ENCODE assay signal across 23 mouse cellular contexts in the genomic region with DNA sequence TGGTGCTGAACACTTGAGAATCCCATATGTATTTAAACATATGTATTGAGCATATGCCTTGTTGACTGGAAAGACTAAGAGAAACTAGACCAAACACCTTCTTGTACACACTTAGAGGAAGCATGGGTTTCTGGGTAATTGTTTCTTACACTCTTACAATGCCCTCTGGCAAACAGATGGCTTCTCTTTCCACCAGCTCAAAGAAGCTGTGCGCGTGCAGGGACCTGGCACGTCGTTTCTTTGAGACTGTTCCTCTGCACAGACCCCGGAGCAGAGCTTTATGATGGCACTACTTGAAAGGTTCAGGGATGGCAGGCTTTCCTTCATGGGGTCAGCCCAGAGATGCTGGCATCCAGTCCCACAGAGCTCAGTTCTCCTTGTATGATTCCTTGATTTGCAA. TPM values are rescaled to one million over a fixed set of nuclear protein-coding genes. Genes with fewer than 3 reads are reported as not detected.
DNase-seq lines count a peak whose midpoint lies in the region; ATAC-seq and TF ChIP-seq lines count a peak whose summit lies in the region.
"Had no signal": no experiment of that assay in that cellular context is flagged by ENCODE, and none has a peak within 500 bp of the region (broad histone marks: within the 10 kb centered on the region; RNA-seq: fewer than 3 reads in every experiment).

No protein-coding gene starts in this region.

- H3K4me1 ChIP-seq in cerebellum, adult 2 months (ENCODE audit: control insufficient read depth, insufficient read depth, low read length), result peaks cover 17% of the 10 kb centered on the region
- H3K4me1 ChIP-seq in forebrain, embryonic 16.5 days (replicated peaks; ENCODE audit: control insufficient read depth, insufficient read depth, low read length), result peaks cover 7% of the 10 kb centered on the region
- 0 out of 2 replicates have a peak, but pooled peaks cover 3% of the 10 kb centered on the region for H3K4me1 ChIP-seq in intestine, embryonic 15.5 days (replicated peaks)
- H3K4me1 ChIP-seq: liver, embryonic 12.5 days; neural tube, embryonic 15.5 days had no signal

- no peak overlapping the region for H3K9ac ChIP-seq in forebrain, embryonic 16.5 days (replicated peaks; ENCODE audit: low read depth, low read length)
- no peak overlapping the region for H3K9ac ChIP-seq in intestine, embryonic 15.5 days
- H3K9ac ChIP-seq: liver, embryonic 12.5 days; lung, embryonic 15.5 days; neural tube, embryonic 15.5 days had no signal

- no peak for ATAC-seq in cerebellum, adult (ENCODE audit: insufficient number of reproducible peaks, low FRiP score, low TSS enrichment)
- ATAC-seq in forebrain, embryonic 16.5 days, result 0 out of 2 replicates have a peak, but pooled peaks have one; percentile 36
- ATAC-seq in intestine, embryonic 15.5 days, result no peak
- ATAC-seq: liver, embryonic 12.5 days had no signal

- peak overlapping the region; percentile 40 for H3K27ac ChIP-seq in cerebellum, adult 2 months (ENCODE audit: insufficient read depth, low read length)
- peak overlapping the region; percentile 43; the same call in 1 of the 2 replicates for H3K27ac ChIP-seq in layer of hippocampus, adult 2 months
- no peak overlapping the region for H3K27ac ChIP-seq in forebrain, embryonic 16.5 days (ENCODE audit: low read length)
- no peak overlapping the region for H3K27ac ChIP-seq in intestine, embryonic 15.5 days
- H3K27ac ChIP-seq: heart, embryonic 10.5 days; liver, embryonic 12.5 days; lung, embryonic 15.5 days; macrophage; neural tube, embryonic 15.5 days had no signal

- no peak overlapping the region for H3K4me2 ChIP-seq in forebrain, embryonic 16.5 days (ENCODE audit: low read length)
- H3K4me2 ChIP-seq in intestine, embryonic 15.5 days (replicated peaks), result no peak overlapping the region
- H3K4me2 ChIP-seq: liver, embryonic 12.5 days; lung, embryonic 15.5 days; neural tube, embryonic 15.5 days had no signal

- 11% methylated on average over 5 of the region's 5 CpGs for WGBS in cerebellum, adult 2 months
- WGBS in forebrain, embryonic 16.5 days, result 40% methylated on average over 5 of the region's 5 CpGs
- 86% methylated on average over 5 of the region's 5 CpGs for WGBS in intestine, embryonic 15.5 days

- no peaks in the 10 kb centered on the region for H3K36me3 ChIP-seq in forebrain, embryonic 16.5 days (ENCODE audit: control insufficient read depth, insufficient read depth)
- H3K36me3 ChIP-seq in intestine, embryonic 15.5 days, result no peaks in the 10 kb centered on the region
- H3K36me3 ChIP-seq: heart, embryonic 10.5 days; lung, embryonic 15.5 days; neural tube, embryonic 15.5 days had no signal

- TF ChIP-seq POLR2A in cerebellum, adult 2 months (IDR thresholded peaks at IDR 0.05; ENCODE audit: borderline replicate concordance, insufficient read depth, low read length), result no peak

- no peaks in the 10 kb centered on the region for H3K27me3 ChIP-seq in cerebellum, adult 2 months (ENCODE audit: control insufficient read depth, insufficient read depth, low read length)
- no peaks in the 10 kb centered on the region for H3K27me3 ChIP-seq in forebrain, embryonic 16.5 days (replicated peaks; ENCODE audit: control insufficient read depth, insufficient read depth, low read length)
- H3K27me3 ChIP-seq in intestine, embryonic 15.5 days (replicated peaks), result no peaks in the 10 kb centered on the region
- H3K27me3 ChIP-seq: liver, embryonic 12.5 days; lung, embryonic 15.5 days; neural tube, embryonic 15.5 days had no signal

- peak in 1 of 2 experiments; percentile 26 for DNase-seq in cerebellum, adult 2 months
- DNase-seq in layer of hippocampus, adult 2 months (ENCODE audit: low spot score in 2 of 2), result no peak
- DNase-seq in layer of hippocampus, adult 8-10 months (ENCODE audit: low spot score in 2 of 2), result no peak
- peak; percentile 15 for DNase-seq in retina, embryonic 14.5 days (ENCODE audit: low spot score)
- no peak for DNase-seq in kidney, postnatal 10 days
- DNase-seq: adrenal gland, adult 2 months; cerebellum, adult 8-10 months; gastrocnemius, postnatal 36 days; heart, postnatal 10 days; layer of hippocampus, postnatal 36 days; right cerebral cortex, postnatal 4 days; thymus, postnatal 25 days had no signal

- no peak overlapping the region for H3K4me3 ChIP-seq in cerebellum, adult 2 months (replicated peaks; ENCODE audit: insufficient read depth, low read depth, low read length)
- H3K4me3 ChIP-seq in layer of hippocampus, adult 2 months, result no peak overlapping the region
- H3K4me3 ChIP-seq in forebrain, embryonic 16.5 days (replicated peaks; ENCODE audit: low read length), result no peak overlapping the region
- H3K4me3 ChIP-seq in intestine, embryonic 15.5 days (replicated peaks), result no peak overlapping the region
- H3K4me3 ChIP-seq: heart, embryonic 10.5 days; liver, embryonic 12.5 days; lung, embryonic 15.5 days; neural tube, embryonic 15.5 days had no signal

- no peak for TF ChIP-seq CTCF in cerebellum, adult 2 months (IDR thresholded peaks at IDR 0.05; ENCODE audit: borderline replicate concordance, insufficient read depth, low read depth, low read length)
- TF ChIP-seq CTCF in layer of hippocampus, adult 2 months (conservative IDR thresholded peaks at IDR 0.05), result no peak

- H3K9me3 ChIP-seq in forebrain, embryonic 16.5 days (ENCODE audit: control insufficient read depth, low read length), result no peaks in the 10 kb centered on the region
- no peaks in the 10 kb centered on the region for H3K9me3 ChIP-seq in intestine, embryonic 15.5 days
- H3K9me3 ChIP-seq: heart, embryonic 10.5 days; liver, embryonic 12.5 days; lung, embryonic 15.5 days; neural tube, embryonic 15.5 days had no signal

RNA-seq across cellular contexts. Expression of gene Apoa1, which starts 39.4 kb away (rescaled TPM):
- 2.7 and 3.0 TPM in 2 replicates for polyA plus RNA-seq in cerebellum, adult 2 months (2012; rRNA removed)
- total RNA-seq in layer of hippocampus, adult 2 months (2021), result not detected
- under 1 TPM in 3 of 4 experiments, not detected in 1; 0.38 to 0.47 (median 0.41) TPM for total RNA-seq in layer of hippocampus, adult 8-10 months (2022)
- polyA plus RNA-seq in forebrain, embryonic 16.5 days (2015; fragmentation: Nextera tagmentation; extraction: Ambion mirVana), result 1.4 and 1.5 TPM in 2 replicates
- polyA plus RNA-seq in intestine, embryonic 15.5 days (2015; fragmentation: Nextera tagmentation; extraction: Ambion mirVana), result 1,502 and 1,827 TPM in 2 replicates
- total RNA-seq: layer of hippocampus, postnatal 36 days had no signal
- polyA plus RNA-seq: macrophage had no signal

RNA-seq across cellular contexts. Expression of gene Apoc3, which starts 46.5 kb away (rescaled TPM):
- polyA plus RNA-seq in cerebellum, adult 2 months (2012; rRNA removed), result 0.57 and 0.88 TPM in 2 replicates
- 1 to 10 TPM in 1 of 2 experiments, not detected in 1; 1.0 TPM for total RNA-seq in layer of hippocampus, adult 2 months (2021)
- total RNA-seq in layer of hippocampus, adult 8-10 months (2022), result 1 to 10 TPM in 1 of 4 experiments, under 1 TPM in 1, not detected in 2; 0.86 to 2.0 TPM
- not detected in 2 replicates for polyA plus RNA-seq in forebrain, embryonic 16.5 days (2015; fragmentation: Nextera tagmentation; extraction: Ambion mirVana)
- polyA plus RNA-seq in intestine, embryonic 15.5 days (2015; fragmentation: Nextera tagmentation; extraction: Ambion mirVana), result 247 and 325 TPM in 2 replicates
- total RNA-seq: heart, postnatal 10 days had no signal
- polyA plus RNA-seq: heart, embryonic 10.5 days; kidney, embryonic 14.5 days; lung, embryonic 15.5 days; macrophage; neural tube, embryonic 15.5 days; testis, adult 2 months had no signal

RNA-seq across cellular contexts. Expression of gene Apoa4, which starts 51.5 kb away (rescaled TPM):
- 0.16 and 0.28 TPM in 2 replicates for polyA plus RNA-seq in cerebellum, adult 2 months (2012; rRNA removed)
- not detected for total RNA-seq in layer of hippocampus, adult 2 months (2021)
- not detected for total RNA-seq in layer of hippocampus, adult 8-10 months (2022)
- not detected in 2 replicates for polyA plus RNA-seq in forebrain, embryonic 16.5 days (2015; fragmentation: Nextera tagmentation; extraction: Ambion mirVana)
- 576 and 837 TPM in 2 replicates for polyA plus RNA-seq in intestine, embryonic 15.5 days (2015; fragmentation: Nextera tagmentation; extraction: Ambion mirVana)
- total RNA-seq: gastrocnemius, postnatal 36 days; heart, postnatal 10 days; layer of hippocampus, postnatal 36 days; left cerebral cortex, postnatal 36 days had no signal
- polyA plus RNA-seq: kidney, embryonic 14.5 days; liver, embryonic 12.5 days; macrophage; neural tube, embryonic 15.5 days had no signal

Comparison
In these comparisons a context has a peak if more than half of its experiments do, and no peak if none do; other contexts are left out.
1. H3K27ac ChIP-seq: peak in cerebellum, adult 2 months (single experiment) and layer of hippocampus, adult 2 months (single experiment); none in forebrain, embryonic 16.5 days (single experiment) and intestine, embryonic 15.5 days (single experiment).
2. RNA of gene Apoa1, which starts 39.4 kb away (polyA plus RNA-seq): 1,502 to 1,827 TPM in intestine, embryonic 15.5 days; 2.7 to 3.0 TPM in cerebellum, adult 2 months and 1.4 to 1.5 TPM in forebrain, embryonic 16.5 days; every median in the first group is over 100 times any median in the second.
3. RNA of gene Apoc3, which starts 46.5 kb away (polyA plus RNA-seq): 247 to 325 TPM in intestine, embryonic 15.5 days; 0.57 to 0.88 TPM in cerebellum, adult 2 months and not detected in forebrain, embryonic 16.5 days; every median in the first group is over 100 times any median in the second.
4. RNA of gene Apoa4, which starts 51.5 kb away (polyA plus RNA-seq): 576 to 837 TPM in intestine, embryonic 15.5 days; 0.16 to 0.28 TPM in cerebellum, adult 2 months and not detected in forebrain, embryonic 16.5 days; every median in the first group is over 100 times any median in the second.